In genomic region chr1:92849938-92850574, GRCm38 (mm10) we compare ENCODE assay signal across 10 mouse cellular contexts. TPM values are rescaled to one million over a fixed set of nuclear protein-coding genes. Genes with fewer than 3 reads are reported as not detected.
DNase-seq lines count a peak whose midpoint lies in the region; ATAC-seq and TF ChIP-seq lines count a peak whose summit lies in the region.
"Had no signal": no experiment of that assay in that cellular context is flagged by ENCODE, and none has a peak within 500 bp of the region (broad histone marks: within the 10 kb centered on the region; RNA-seq: fewer than 3 reads in every experiment).

No protein-coding gene starts in this region.

- no peaks in the 10 kb centered on the region for H3K36me3 ChIP-seq in lung, embryonic 16.5 days (ENCODE audit: control insufficient read depth, insufficient read depth, low read length)
- H3K36me3 ChIP-seq in forebrain, postnatal 0 days (ENCODE audit: insufficient read depth), result peaks cover 25% of the 10 kb centered on the region
- H3K36me3 ChIP-seq in stomach, embryonic 14.5 days (ENCODE audit: control insufficient read depth, insufficient read depth, low read length), result peaks cover 11% of the 10 kb centered on the region

- DNase-seq in lung, postnatal 36 days, result no peak
- peak; percentile 46 for DNase-seq in forebrain, postnatal 0 days
- no peak for DNase-seq in layer of hippocampus, adult 8-10 months (ENCODE audit: low spot score in 2 of 2)
- no peak for DNase-seq in retina, postnatal 1 day
- DNase-seq in heart, postnatal 14 days, result no peak
- DNase-seq: lung, adult 18-20 months had no signal

- ATAC-seq in lung, embryonic 16.5 days (ENCODE audit: low read depth), result peak; percentile 27; the same call in 1 of the 2 replicates
- ATAC-seq in forebrain, postnatal 0 days, result peak; percentile 17; the same call in 1 of the 2 replicates
- ATAC-seq in megakaryocyte, adult 5-6 weeks (ENCODE audit: poor library complexity, severe bottlenecking), result peak; percentile 71
- 0 out of 2 replicates have a peak, but pooled peaks have one; percentile 39 for ATAC-seq in stomach, embryonic 14.5 days (ENCODE audit: insufficient number of reproducible peaks, insufficient read depth, low FRiP score, low read depth)

- no peaks in the 10 kb centered on the region for H3K9me3 ChIP-seq in lung, embryonic 16.5 days (ENCODE audit: control insufficient read depth, low read length)
- H3K9me3 ChIP-seq in forebrain, postnatal 0 days (ENCODE audit: low read length), result no peaks in the 10 kb centered on the region
- H3K9me3 ChIP-seq in stomach, embryonic 14.5 days (ENCODE audit: control insufficient read depth, low read depth, low read length), result no peaks in the 10 kb centered on the region

- no peaks in the 10 kb centered on the region; the same call in 1 of the 2 replicates for H3K4me1 ChIP-seq in lung, embryonic 16.5 days (replicated peaks; ENCODE audit: control insufficient read depth, insufficient read depth, low read length)
- H3K4me1 ChIP-seq in forebrain, postnatal 0 days (ENCODE audit: insufficient read depth), result 0 out of 2 replicates have a peak, but pooled peaks cover 8% of the 10 kb centered on the region
- peaks cover 18% of the 10 kb centered on the region; the same call in 1 of the 2 replicates for H3K4me1 ChIP-seq in stomach, embryonic 14.5 days (ENCODE audit: control insufficient read depth, insufficient read depth, low read length)

- peaks cover 8% of the 10 kb centered on the region; the same call in 1 of the 2 replicates for H3K27me3 ChIP-seq in lung, embryonic 16.5 days (ENCODE audit: control insufficient read depth, insufficient read depth, low read depth, low read length)
- no peaks in the 10 kb centered on the region for H3K27me3 ChIP-seq in forebrain, postnatal 0 days (ENCODE audit: insufficient read depth, low read length)
- no peaks in the 10 kb centered on the region for H3K27me3 ChIP-seq in stomach, embryonic 14.5 days (ENCODE audit: control insufficient read depth, insufficient read depth, low read length)

- H3K4me2 ChIP-seq in lung, embryonic 16.5 days (ENCODE audit: low read depth, low read length), result no peak overlapping the region
- peak overlapping the region; percentile 83 for H3K4me2 ChIP-seq in forebrain, postnatal 0 days (ENCODE audit: low read depth)
- no peak overlapping the region; the same call in 1 of the 2 replicates for H3K4me2 ChIP-seq in stomach, embryonic 14.5 days (replicated peaks; ENCODE audit: low read depth, low read length)

- no peak overlapping the region for H3K9ac ChIP-seq in lung, embryonic 16.5 days (ENCODE audit: low read length)
- H3K9ac ChIP-seq in forebrain, postnatal 0 days, result peak overlapping the region; percentile 89
- H3K9ac ChIP-seq in stomach, embryonic 14.5 days (replicated peaks; ENCODE audit: low read depth, low read length), result no peak overlapping the region

- H3K27ac ChIP-seq in lung, embryonic 16.5 days (ENCODE audit: low read length), result no peak overlapping the region
- H3K27ac ChIP-seq in forebrain, postnatal 0 days (ENCODE audit: low read depth, low read length), result peak overlapping the region; percentile 93
- no peak overlapping the region for H3K27ac ChIP-seq in stomach, embryonic 14.5 days (ENCODE audit: low read length)
- H3K27ac ChIP-seq: kidney, postnatal 0 days had no signal

- TF ChIP-seq CTCF in forebrain, postnatal 0 days (IDR thresholded peaks at IDR 0.05; ENCODE audit: low read depth), result no peak

- intact Hi-C loops in heart, postnatal 14 days (cut with DNase I), result no loop called here

- no peak overlapping the region for H3K4me3 ChIP-seq in lung, embryonic 16.5 days (ENCODE audit: low read length)
- H3K4me3 ChIP-seq in forebrain, postnatal 0 days (ENCODE audit: low read depth, low read length), result peak overlapping the region; percentile 68
- no peak overlapping the region for H3K4me3 ChIP-seq in stomach, embryonic 14.5 days (ENCODE audit: low read depth, low read length)

- WGBS in lung, embryonic 16.5 days, result 46% methylated on average over 13 of the region's 13 CpGs
- 48% methylated on average over 13 of the region's 13 CpGs for WGBS in forebrain, postnatal 0 days
- WGBS in stomach, embryonic 14.5 days, result 64% methylated on average over 13 of the region's 13 CpGs

RNA-seq across cellular contexts. Expression of gene Gpc1, which starts 18.6 kb away (rescaled TPM):
- 25.2 and 27.7 TPM in 2 replicates for polyA plus RNA-seq in lung, embryonic 16.5 days (2015; fragmentation: Nextera tagmentation; extraction: Ambion mirVana)
- 132 and 173 TPM in 2 replicates for total RNA-seq in forebrain, postnatal 0 days (2014; rRNA removed)
- polyA plus RNA-seq in forebrain, postnatal 0 days (2015; fragmentation: Nextera tagmentation; extraction: Ambion mirVana), result 47.4 and 52.8 TPM in 2 replicates
- 13.7 and 17.2 TPM in 2 replicates for total RNA-seq in megakaryocyte, adult 5-6 weeks (2015)
- total RNA-seq in megakaryocyte, adult 5-6 weeks (2017), result 19.9 and 20.4 TPM in 2 replicates
- polyA plus RNA-seq in stomach, embryonic 14.5 days (2014; fragmentation: Nextera tagmentation; extraction: Ambion mirVana), result 48.3 and 49.7 TPM in 2 replicates
- 100 to 1,000 TPM; 120 to 145 (median 132) TPM for total RNA-seq in layer of hippocampus, adult 8-10 months (2022)
- total RNA-seq in heart, postnatal 14 days (2021), result 100 to 1,000 TPM; 222 to 238 TPM

RNA-seq across cellular contexts. Expression of gene Ankmy1, which starts 52.6 kb away (rescaled TPM):
- polyA plus RNA-seq in lung, embryonic 16.5 days (2015; fragmentation: Nextera tagmentation; extraction: Ambion mirVana), result 0.48 and 0.75 TPM in 2 replicates
- 0.33 and 0.46 TPM in 2 replicates for total RNA-seq in forebrain, postnatal 0 days (2014; rRNA removed)
- 0.24 and 0.27 TPM in 2 replicates for polyA plus RNA-seq in forebrain, postnatal 0 days (2015; fragmentation: Nextera tagmentation; extraction: Ambion mirVana)
- total RNA-seq in megakaryocyte, adult 5-6 weeks (2015), result 0.20 TPM in 1 of 2 replicates, not detected in the other
- not detected in 2 replicates for total RNA-seq in megakaryocyte, adult 5-6 weeks (2017)
- 1.1 and 1.2 TPM in 2 replicates for polyA plus RNA-seq in stomach, embryonic 14.5 days (2014; fragmentation: Nextera tagmentation; extraction: Ambion mirVana)
- total RNA-seq in layer of hippocampus, adult 8-10 months (2022), result under 1 TPM; 0.31 to 0.37 (median 0.36) TPM
- total RNA-seq in heart, postnatal 14 days (2021), result under 1 TPM; 0.14 to 0.20 TPM

RNA-seq across cellular contexts. Expression of gene Dusp28, which starts 56.7 kb away (rescaled TPM):
- polyA plus RNA-seq in lung, embryonic 16.5 days (2015; fragmentation: Nextera tagmentation; extraction: Ambion mirVana), result 9.8 and 11.5 TPM in 2 replicates
- total RNA-seq in forebrain, postnatal 0 days (2014; rRNA removed), result 17.4 and 25.7 TPM in 2 replicates
- polyA plus RNA-seq in forebrain, postnatal 0 days (2015; fragmentation: Nextera tagmentation; extraction: Ambion mirVana), result 22.3 and 24.0 TPM in 2 replicates
- 8.2 and 8.9 TPM in 2 replicates for total RNA-seq in megakaryocyte, adult 5-6 weeks (2015)
- total RNA-seq in megakaryocyte, adult 5-6 weeks (2017), result 2.0 and 2.4 TPM in 2 replicates
- 9.6 and 12.1 TPM in 2 replicates for polyA plus RNA-seq in stomach, embryonic 14.5 days (2014; fragmentation: Nextera tagmentation; extraction: Ambion mirVana)
- 10 to 100 TPM; 13.9 to 16.5 (median 15.6) TPM for total RNA-seq in layer of hippocampus, adult 8-10 months (2022)
- 10 to 100 TPM; 10.7 to 12.6 TPM for total RNA-seq in heart, postnatal 14 days (2021)

Comparison
In these comparisons a context has a peak if more than half of its experiments do, and no peak if none do; other contexts are left out.
1. ATAC-seq: peak in every context shown above with its lines; median percentile 71 in megakaryocyte, adult 5-6 weeks; 39 in stomach, embryonic 14.5 days; 27 in lung, embryonic 16.5 days; 17 in forebrain, postnatal 0 days.